Mouse (Mus musculus) olfactory bulb, adult 2 months (tissue): ENCODE measurements around the gene Ift20.
A peak's percentile ranks its signal among the peaks of the same experiment; 100 is the strongest.

Source experiments
- CTCF ChIP-seq: fragments of 200-500 bp; IDR thresholded peaks from 2 replicates; pipeline ENCODE4 v1.5.1; 2012; ENCODE audit warnings: low read depth, mild to moderate bottlenecking, low read length, moderate library complexity; ENCODE audit not compliant: insufficient read depth
- POLR2A ChIP-seq: fragments of 200-500 bp; IDR thresholded peaks from 2 replicates; pipeline ENCODE4 v1.6.1; 2012; ENCODE audit warnings: mild to moderate bottlenecking, low read depth, low read length, moderate library complexity; ENCODE audit not compliant: insufficient read depth

- no peak for TF ChIP-seq CTCF
- TF ChIP-seq POLR2A, result peak; percentile 72
Observed at GRCm38 (mm10) chr11:78536080-78536689, at the start of gene Ift20, which contains the start of gene Tnfaip1.
